Mouse (Mus musculus) ES-Bruce4 (cell line): Measurements from ENCODE around the gene Rbm43.

Experiments used
- CTCF ChIP-seq: IDR thresholded peaks from one replicate; pipeline ENCODE4 v1.8.1; 2011; ENCODE audit warnings: low read depth, low read length
- EP300 ChIP-seq: IDR thresholded peaks from 2 replicates; pipeline ENCODE4 v1.6.1; 2011; ENCODE audit warnings: low read depth, low read length; ENCODE audit not compliant: insufficient read depth

- no peak for TF ChIP-seq CTCF
- TF ChIP-seq EP300, result no peak
Observed at GRCm38 (mm10) chr2:51935921-51936320, 958 bp upstream of the Rbm43 start.
